Mouse (Mus musculus): ENCODE measurements at regions not wholly inside any gene's neighbourhood (a gene's known extent, or its start where the extent isn't known, plus 50 kb on each side); places are given as distances from the start of the nearest gene placed in this dataset.

DNA sequence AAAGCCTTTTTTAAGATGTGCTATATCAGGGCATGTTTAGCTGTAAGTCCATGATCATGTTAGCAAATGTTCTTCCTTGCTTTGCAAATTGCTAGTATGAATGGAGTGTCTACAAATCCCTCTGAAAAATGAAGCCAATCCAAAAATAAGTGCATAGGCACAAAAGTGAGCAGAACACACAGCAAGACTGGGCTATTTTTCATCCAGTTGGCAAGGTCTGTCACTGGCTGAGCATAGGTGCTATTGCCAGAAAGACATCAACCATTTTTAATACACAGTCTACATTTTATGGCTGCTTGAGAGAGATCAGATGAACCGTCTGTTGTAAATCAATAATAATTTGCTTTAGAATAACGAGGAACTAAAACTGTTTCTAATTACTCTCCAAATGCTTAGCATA lies 227.3 kb upstream of the Jag1 start:
- 89% methylated on average over 2 of the region's 2 CpGs for WGBS

DNA sequence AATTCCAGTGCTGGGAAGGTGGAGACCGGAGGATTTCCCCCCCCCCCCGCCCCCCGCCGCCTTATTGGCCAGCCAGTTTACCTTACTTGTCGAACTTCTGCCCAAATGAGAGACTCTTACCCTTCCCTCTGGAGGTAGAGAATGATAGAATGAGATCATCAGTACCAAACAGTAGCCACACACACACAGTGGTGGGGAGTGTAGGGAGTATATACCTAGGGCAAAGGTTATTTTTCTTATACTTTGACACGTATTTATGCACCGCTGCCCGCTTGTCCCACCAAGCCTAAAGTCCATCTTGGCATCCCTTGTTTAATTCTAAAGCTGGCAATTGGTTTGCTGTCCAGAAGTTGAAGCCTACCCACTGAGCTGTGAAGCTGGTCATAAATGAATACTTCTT lies 213.6 kb upstream of the Jag1 start:
- Histone ChIP-seq H3K4me2 (replicated peaks) (no peak overlapping the region), H3K36me3 (no peaks in the 10 kb centered on the region), H3K27ac (no peak overlapping the region), H3K9me3 (no peaks in the 10 kb centered on the region), H3K4me1 (replicated peaks) (no peaks in the 10 kb centered on the region), H3K27me3 (no peaks in the 10 kb centered on the region), H3K4me3 (replicated peaks) (no peak overlapping the region), H3K9ac (replicated peaks) (no peak overlapping the region)
- ATAC-seq = no peak
- 88% methylated on average over 8 of the region's 8 CpGs for WGBS

More for the DNA sequence above, 227.3 kb upstream of the Jag1 start:
- no peaks in the 10 kb centered on the region for H3K9me3 ChIP-seq
- no peaks in the 10 kb centered on the region for H3K36me3 ChIP-seq
- no peaks in the 10 kb centered on the region for H3K27me3 ChIP-seq
- H3K4me3 ChIP-seq (replicated peaks) = no peak overlapping the region
- no peak overlapping the region for H3K4me2 ChIP-seq (replicated peaks)
- H3K9ac ChIP-seq (replicated peaks) = no peak overlapping the region
- H3K27ac ChIP-seq = no peak overlapping the region
- no peaks in the 10 kb centered on the region for H3K4me1 ChIP-seq (replicated peaks)
- ATAC-seq = no peak

DNA sequence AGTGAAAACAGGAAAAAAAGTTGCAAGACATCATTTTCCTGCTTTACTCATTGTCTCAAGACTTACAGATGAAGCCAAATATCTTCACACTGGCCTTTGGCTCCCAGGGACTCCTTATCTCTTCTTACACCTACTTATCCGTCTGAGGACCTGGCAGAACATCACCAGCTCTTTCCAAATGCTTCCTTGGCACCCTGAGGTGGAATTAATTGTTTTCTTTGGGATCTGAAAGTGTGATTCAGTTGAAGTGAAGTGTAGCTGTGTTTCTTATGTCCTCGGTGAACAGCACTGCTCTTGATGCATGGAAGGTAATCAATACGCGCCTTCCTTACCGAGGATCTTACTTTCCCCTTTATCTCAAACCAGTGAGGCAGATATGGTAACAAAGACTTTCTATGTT lies 207.0 kb upstream of the Jag1 start:
- WGBS = 69% methylated on average over 5 of the region's 5 CpGs
- Histone ChIP-seq H3K4me3 (replicated peaks) (no peak overlapping the region), H3K4me2 (replicated peaks) (no peak overlapping the region), H3K9me3 (no peaks in the 10 kb centered on the region), H3K9ac (replicated peaks) (no peak overlapping the region), H3K27me3 (no peaks in the 10 kb centered on the region), H3K27ac (no peak overlapping the region), H3K36me3 (no peaks in the 10 kb centered on the region), H3K4me1 (replicated peaks) (no peaks in the 10 kb centered on the region)
- ATAC-seq = no peak

DNA sequence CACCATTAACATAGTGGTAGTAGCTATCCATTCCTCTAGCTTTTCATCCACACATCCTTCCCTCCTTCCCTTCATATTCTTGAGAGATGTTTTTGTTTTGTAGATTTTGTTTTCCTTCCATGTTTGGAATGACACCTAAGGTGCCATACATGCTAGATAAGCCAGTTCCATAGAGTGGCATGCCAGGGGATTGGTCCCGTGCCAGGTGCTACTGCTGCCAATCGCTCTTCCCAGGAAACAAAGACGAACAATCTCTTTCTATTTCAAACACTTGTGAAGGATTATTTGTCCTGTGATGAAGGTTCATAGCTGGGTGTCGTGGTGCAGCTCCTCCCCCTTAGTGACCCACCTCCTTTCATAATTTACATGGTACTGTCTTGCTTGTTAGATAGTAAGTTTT lies 194.1 kb upstream of the Jag1 start:
- 85% methylated on average over 4 of the region's 4 CpGs for WGBS
- no peaks in the 10 kb centered on the region for H3K4me1 ChIP-seq (replicated peaks)

DNA sequence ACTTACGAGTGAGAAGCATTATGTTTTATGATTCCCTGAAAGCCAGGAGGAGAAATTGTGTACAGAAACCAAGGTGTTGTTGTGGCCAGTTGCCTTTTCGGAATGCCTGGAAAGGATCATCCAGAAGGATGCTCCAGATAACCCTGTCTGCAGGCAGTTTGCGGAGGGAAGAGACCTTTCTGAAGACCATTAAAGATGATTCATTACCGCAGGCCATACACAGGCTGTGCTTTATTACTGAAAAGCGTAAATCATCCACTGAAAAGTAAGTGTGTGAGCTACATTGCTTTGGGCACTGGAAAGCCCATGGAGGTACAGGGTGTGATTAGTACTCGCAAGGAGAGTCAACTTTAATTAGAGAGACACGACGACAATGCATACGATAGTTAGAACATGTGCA lies 191.7 kb upstream of the Jag1 start:
- H3K27me3 ChIP-seq = no peaks in the 10 kb centered on the region
- 92% methylated on average over 9 of the region's 9 CpGs for WGBS

More for the DNA sequence above, 194.1 kb upstream of the Jag1 start:
- no peak overlapping the region for H3K9ac ChIP-seq (replicated peaks)
- ATAC-seq = no peak
- H3K27me3 ChIP-seq = no peaks in the 10 kb centered on the region
- no peak overlapping the region for H3K4me3 ChIP-seq (replicated peaks)
- no peaks in the 10 kb centered on the region for H3K36me3 ChIP-seq
- H3K9me3 ChIP-seq = no peaks in the 10 kb centered on the region
- H3K27ac ChIP-seq = no peak overlapping the region
- no peak overlapping the region for H3K4me2 ChIP-seq (replicated peaks)

DNA sequence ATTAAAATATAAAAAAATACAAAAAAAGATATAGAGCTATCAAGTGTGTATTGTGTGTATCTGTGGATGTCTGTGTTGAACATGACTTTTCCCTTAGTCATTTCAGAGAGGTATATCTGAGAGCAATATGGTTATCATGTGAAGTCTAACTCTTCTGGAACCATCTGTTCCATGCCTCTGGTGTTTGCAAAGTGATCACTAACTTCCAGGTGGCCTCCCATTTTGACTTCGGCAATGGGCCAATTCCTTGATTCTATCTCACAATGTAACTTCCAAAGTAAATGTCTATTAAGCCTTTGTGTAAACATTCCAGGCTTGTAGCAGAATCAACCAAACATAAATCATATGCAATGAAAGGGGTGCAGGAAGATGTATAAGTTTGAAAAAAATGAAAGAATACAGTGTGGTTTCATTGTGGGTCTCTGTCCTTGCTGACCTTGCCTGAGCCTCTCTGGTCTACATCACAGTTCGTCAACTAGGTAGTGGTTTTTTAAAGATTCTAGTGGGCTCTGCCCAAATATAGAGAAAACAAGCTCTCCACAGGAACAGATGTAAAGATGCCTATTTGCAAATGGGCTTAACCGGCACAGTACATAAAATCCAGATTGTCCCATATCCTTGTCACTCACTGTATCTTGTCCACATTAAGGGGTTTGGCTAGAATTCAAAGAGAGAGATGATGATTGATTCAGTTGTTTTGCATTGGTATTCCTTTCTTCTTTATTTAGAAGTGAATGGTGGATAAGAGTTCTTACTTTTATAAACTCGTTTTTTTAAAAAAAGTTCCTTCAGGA lies 185.2 kb upstream of the Jag1 start:
- Histone ChIP-seq H3K27me3 (no peaks in the 10 kb centered on the region), H3K4me3 (replicated peaks) (no peak overlapping the region), H3K4me2 (replicated peaks) (no peak overlapping the region), H3K27ac (no peak overlapping the region), H3K4me1 (replicated peaks) (no peaks in the 10 kb centered on the region), H3K36me3 (no peaks in the 10 kb centered on the region), H3K9ac (replicated peaks) (no peak overlapping the region), H3K9me3 (no peaks in the 10 kb centered on the region)
- no peak for ATAC-seq
- WGBS = 78% methylated on average over 4 of the region's 4 CpGs

More for the DNA sequence above, 191.7 kb upstream of the Jag1 start:
- ATAC-seq = no peak
- Histone ChIP-seq H3K27ac (no peak overlapping the region), H3K36me3 (no peaks in the 10 kb centered on the region), H3K9ac (replicated peaks) (no peak overlapping the region), H3K9me3 (no peaks in the 10 kb centered on the region), H3K4me3 (replicated peaks) (no peak overlapping the region), H3K4me2 (replicated peaks) (no peak overlapping the region), H3K4me1 (replicated peaks) (no peaks in the 10 kb centered on the region)

DNA sequence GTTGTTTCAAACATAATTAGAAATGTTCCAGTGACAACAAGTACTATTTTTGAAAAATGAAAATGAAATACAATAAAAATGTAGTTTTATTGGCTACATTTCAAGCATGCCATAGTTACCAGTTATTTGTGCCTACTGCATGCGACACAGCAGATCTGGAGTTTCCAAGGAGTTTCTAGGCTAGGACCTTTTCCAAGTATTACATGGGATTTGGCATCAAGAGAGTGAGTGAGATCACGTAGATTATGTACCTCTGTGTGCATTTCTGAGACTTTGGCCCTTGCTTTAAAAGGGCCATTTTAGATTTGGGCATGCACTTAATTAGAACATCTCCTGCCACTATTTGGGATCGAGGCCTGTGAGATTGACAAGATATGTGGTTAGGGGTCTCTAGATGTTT lies 172.8 kb upstream of the Jag1 start:
- H3K27me3 ChIP-seq = no peaks in the 10 kb centered on the region
- ATAC-seq = no peak
- no peaks in the 10 kb centered on the region for H3K9me3 ChIP-seq
- no peak overlapping the region for H3K4me3 ChIP-seq (replicated peaks)
- H3K9ac ChIP-seq (replicated peaks) = no peak overlapping the region
- H3K4me2 ChIP-seq (replicated peaks) = no peak overlapping the region
- H3K27ac ChIP-seq = no peak overlapping the region
- no peaks in the 10 kb centered on the region for H3K36me3 ChIP-seq
- WGBS = 86% methylated on average over 3 of the region's 3 CpGs
- H3K4me1 ChIP-seq (replicated peaks) = no peaks in the 10 kb centered on the region

DNA sequence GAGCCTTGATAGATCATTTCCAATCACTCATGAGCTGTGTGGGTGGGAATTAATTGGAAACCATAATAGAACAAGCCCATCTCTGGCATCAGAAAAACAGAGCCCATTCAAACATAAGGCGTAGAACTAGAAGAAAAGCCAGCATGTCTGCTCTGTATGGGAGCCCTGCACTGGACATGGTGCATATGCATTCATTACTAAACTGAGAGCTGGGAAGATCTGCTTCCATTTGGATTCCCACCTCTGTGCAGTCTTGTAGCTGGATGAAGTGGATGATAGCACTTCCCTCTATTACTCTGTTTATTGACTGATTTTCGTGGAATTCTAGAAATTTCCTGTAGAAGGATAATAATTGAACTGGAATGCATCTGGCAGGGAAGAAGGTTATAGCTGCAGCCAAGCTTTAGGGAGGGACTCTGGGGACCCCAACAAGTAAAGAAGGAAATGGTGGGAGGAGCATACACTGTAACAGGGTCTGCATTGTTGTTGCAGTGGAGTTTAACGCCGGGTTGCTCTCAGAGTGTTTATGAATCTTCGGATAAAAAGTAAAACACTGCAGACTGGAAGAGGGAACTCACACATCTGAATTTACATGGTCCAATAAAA lies 155.2 kb upstream of the Jag1 start:
- H3K27me3 ChIP-seq = no peaks in the 10 kb centered on the region
- H3K4me1 ChIP-seq (replicated peaks) = no peaks in the 10 kb centered on the region
- H3K9me3 ChIP-seq = no peaks in the 10 kb centered on the region
- no peak overlapping the region for H3K9ac ChIP-seq (replicated peaks)
- H3K27ac ChIP-seq = no peak overlapping the region
- H3K4me3 ChIP-seq (replicated peaks) = no peak overlapping the region
- H3K4me2 ChIP-seq (replicated peaks) = no peak overlapping the region
- WGBS = 85% methylated on average over 5 of the region's 5 CpGs
- no peaks in the 10 kb centered on the region for H3K36me3 ChIP-seq
- ATAC-seq = no peak

DNA sequence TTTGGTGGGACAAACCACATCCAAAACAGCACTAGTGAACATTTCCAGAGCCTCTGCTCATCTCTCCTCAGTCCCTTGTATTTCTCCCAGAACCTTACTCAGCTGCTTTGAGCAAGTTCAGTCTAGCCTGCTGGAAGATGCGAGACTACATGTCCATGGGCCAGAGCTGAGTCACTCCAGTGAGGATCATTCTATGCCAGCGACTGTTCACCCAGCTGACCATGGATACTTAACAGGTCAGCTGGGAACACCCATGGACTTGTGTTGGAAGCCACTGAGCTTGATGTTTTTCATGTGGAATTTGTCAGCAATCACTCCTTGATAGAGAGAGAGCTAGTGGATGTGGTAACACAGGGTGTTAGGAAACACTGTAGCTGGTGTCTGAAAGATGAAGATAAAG lies 146.5 kb upstream of the Jag1 start:
- Histone ChIP-seq H3K4me3 (replicated peaks) (no peak overlapping the region), H3K9me3 (no peaks in the 10 kb centered on the region), H3K36me3 (no peaks in the 10 kb centered on the region), H3K27me3 (0 out of 2 replicates have a peak, but pooled peaks cover 7% of the 10 kb centered on the region), H3K9ac (replicated peaks) (no peak overlapping the region), H3K27ac (no peak overlapping the region), H3K4me2 (replicated peaks) (no peak overlapping the region), H3K4me1 (replicated peaks) (0 out of 2 replicates have a peak, but pooled peaks cover under 1% of the 10 kb centered on the region)
- WGBS = 87% methylated on average over 2 of the region's 2 CpGs
- no peak for ATAC-seq

DNA sequence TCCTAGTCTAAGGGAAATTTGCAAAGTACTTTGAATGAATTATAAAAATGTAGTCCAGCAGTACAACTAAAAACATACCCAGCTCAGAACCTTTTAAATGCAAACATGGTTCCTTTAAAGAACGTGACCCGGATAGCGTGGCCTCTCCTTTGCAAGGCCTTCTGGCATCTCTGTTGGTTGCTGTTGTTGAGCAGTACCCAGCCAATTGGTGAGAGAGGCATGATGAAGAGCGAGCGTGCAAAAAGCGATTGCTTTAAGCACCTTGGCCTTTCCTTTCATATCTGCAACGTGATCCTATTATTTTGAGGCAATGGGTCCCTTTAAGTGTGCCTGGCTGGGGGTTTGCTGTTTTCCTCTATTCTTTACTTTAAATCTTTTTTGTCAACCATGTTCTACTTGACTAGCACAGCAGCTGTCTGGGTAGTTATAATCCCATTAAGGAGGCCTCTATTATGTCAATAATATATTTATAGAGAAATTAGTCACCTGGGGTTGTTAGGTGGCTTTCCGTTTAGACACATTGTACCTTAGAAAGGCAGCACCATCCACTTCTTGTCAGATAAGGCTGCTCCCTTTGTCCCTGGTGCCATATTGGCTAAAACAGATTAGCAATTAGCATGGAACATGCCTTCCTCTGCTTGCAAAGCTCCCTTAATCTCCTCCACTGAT lies 141.5 kb upstream of the Jag1 start:
- no peak overlapping the region for H3K4me2 ChIP-seq (replicated peaks)
- ATAC-seq = peak; percentile 86
- H3K27ac ChIP-seq = no peak overlapping the region
- WGBS = 46% methylated on average over 8 of the region's 8 CpGs
- H3K4me3 ChIP-seq (replicated peaks) = no peak overlapping the region
- H3K27me3 ChIP-seq = 0 out of 2 replicates have a peak, but pooled peaks cover 7% of the 10 kb centered on the region
- 0 out of 2 replicates have a peak, but pooled peaks cover 2% of the 10 kb centered on the region for H3K4me1 ChIP-seq (replicated peaks)
- H3K9ac ChIP-seq (replicated peaks) = no peak overlapping the region
- H3K9me3 ChIP-seq = no peaks in the 10 kb centered on the region
- no peaks in the 10 kb centered on the region for H3K36me3 ChIP-seq

DNA sequence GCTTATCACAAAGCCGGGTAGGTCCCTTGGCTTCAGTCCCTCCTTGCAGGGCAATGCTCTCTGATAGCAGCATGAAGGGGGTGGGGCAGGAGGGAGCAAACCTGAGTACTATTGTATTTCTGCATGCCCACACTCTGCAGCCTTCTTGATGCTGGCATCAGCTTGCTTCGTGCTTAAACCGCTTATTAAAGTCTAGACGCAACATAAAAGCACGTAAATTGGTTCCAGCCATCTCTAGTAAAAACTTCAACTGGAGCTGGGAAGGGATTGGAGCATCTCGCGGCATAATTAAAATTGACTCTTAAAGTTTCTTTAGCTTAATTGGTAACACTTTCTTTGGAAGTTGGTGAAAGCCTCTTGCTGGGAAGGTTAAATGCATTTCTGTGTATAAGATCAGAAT lies 131.5 kb upstream of the Jag1 start:
- Histone ChIP-seq H3K9ac (replicated peaks) (no peak overlapping the region), H3K9me3 (no peaks in the 10 kb centered on the region), H3K27ac (no peak overlapping the region), H3K4me2 (replicated peaks) (no peak overlapping the region), H3K27me3 (0 out of 2 replicates have a peak, but pooled peaks cover 6% of the 10 kb centered on the region), H3K4me3 (replicated peaks) (no peak overlapping the region), H3K36me3 (no peaks in the 10 kb centered on the region), H3K4me1 (replicated peaks) (no peaks in the 10 kb centered on the region)
- no peak for ATAC-seq
- 57% methylated on average over 7 of the region's 7 CpGs for WGBS

DNA sequence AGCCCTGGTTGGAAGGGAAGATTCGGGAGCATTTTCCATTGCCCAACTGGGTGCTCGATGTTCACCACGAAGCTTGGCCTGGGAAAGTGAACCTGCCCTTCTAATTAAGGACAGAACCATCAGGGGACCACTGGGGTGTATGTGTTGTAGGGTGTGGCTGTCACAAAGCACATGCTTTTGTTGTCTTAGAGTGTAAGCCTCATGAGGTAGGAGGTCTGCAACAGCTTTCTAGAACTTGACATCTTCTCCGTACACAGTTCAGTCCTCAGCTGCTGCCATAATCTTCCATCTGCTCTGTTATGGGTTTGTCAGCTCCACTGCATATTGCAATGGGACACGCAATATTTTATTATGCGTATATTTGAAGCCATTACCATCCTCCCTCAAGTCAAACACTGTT lies 127.9 kb upstream of the Jag1 start:
- no peak overlapping the region for H3K27ac ChIP-seq
- H3K36me3 ChIP-seq = no peaks in the 10 kb centered on the region
- no peak overlapping the region for H3K4me3 ChIP-seq (replicated peaks)
- ATAC-seq = no peak
- no peak overlapping the region for H3K4me2 ChIP-seq (replicated peaks)
- H3K9ac ChIP-seq (replicated peaks) = no peak overlapping the region
- WGBS = 66% methylated on average over 6 of the region's 6 CpGs
- H3K27me3 ChIP-seq = no peaks in the 10 kb centered on the region; the same call in 1 of the 2 replicates
- no peaks in the 10 kb centered on the region for H3K4me1 ChIP-seq (replicated peaks)
- no peaks in the 10 kb centered on the region for H3K9me3 ChIP-seq
